Mouse (Mus musculus) left cerebral cortex, postnatal 36 days (tissue): ENCODE results near the gene Mcu. TPM values are rescaled to one million over a fixed set of nuclear protein-coding genes. Genes with fewer than 3 reads are reported as not detected.

ENCODE experiments used
- DNase-seq, 2 experiments: peaks; one replicate each; pipeline ENCODE4 v3.0.0; 2021 to 2022; ENCODE audit warnings: low spot score in 2 of 2, mixed read lengths in 1 of 2
- intact Hi-C: fragments of 180-260 bp; cut with DNase I; formaldehyde crosslinking; loops from one replicate; pipeline ENCODE4 v1.15.1; 2025
- total RNA-seq, 2 experiments: library from RNA; stranded (reverse); gene quantifications; 2 replicates each; pipeline ENCODE4 v1.2.3; 2021

Gene Mcu
- total RNA-seq, 2 experiments from 2014 or later: 34.5 to 36.5 TPM

DNA sequence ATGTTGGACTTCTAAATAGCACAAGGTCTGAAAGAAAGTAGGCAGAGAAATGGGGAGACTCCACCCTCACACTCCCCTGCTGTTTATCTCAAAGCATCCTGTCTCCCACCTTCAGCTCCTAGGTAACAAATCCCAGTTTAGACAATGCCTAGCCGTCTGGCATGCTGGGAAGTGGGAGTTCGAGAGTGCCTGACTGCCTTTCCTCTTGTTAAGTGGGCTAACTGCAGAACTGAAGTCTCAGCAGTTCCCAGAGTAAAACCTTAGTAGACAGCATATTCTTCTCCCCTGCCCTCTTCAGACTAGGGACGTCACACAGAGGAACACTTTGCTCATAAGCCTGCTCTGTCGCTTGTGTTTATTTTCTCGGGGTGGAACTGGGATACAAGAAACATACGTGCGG, 69.1 kb downstream of the Mcu start:
- DNase-seq: no peak
- intact Hi-C loops: no loop called here

DNA sequence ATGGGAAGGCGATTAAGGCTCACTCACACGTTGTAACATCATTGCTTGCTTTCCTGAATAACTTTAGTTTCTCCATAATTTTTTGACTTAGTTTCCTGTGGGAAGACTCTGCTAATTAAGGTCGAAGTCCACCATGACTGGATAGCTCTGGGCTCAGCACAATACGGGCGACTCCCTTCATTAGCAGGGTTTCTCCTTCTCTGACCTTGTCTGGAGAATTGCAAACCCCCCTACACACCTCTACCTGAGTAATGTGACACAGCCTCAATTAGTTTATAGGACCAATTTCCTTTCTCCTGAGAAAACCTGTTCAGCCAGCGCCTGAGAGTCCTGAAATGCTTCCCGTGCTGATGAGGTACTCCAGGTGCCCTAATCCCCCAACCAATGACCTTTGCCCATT, 71.3 kb downstream of the Mcu start:
- intact Hi-C loops: no loop called here
- no peak for DNase-seq

DNA sequence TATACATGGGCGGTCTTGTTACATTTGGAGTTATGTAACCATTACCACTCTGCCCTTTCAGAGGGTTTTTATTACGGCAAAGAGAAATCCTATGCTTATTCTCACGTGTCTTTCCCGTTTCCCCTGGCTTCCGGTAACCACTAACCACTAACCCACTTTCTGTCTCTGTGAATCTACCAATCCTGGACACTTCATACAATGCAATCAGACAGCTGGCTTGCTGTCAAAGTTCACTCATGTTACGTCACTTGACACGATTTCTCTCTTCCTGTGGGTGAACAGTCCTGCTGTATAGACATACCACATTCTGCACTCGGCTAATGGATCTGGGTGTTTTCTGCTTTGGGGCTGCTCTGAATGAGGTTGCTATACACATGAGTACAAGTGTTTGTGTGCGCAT, 73.1 kb downstream of the Mcu start:
- no peak for DNase-seq
- intact Hi-C loops: no loop called here

DNA sequence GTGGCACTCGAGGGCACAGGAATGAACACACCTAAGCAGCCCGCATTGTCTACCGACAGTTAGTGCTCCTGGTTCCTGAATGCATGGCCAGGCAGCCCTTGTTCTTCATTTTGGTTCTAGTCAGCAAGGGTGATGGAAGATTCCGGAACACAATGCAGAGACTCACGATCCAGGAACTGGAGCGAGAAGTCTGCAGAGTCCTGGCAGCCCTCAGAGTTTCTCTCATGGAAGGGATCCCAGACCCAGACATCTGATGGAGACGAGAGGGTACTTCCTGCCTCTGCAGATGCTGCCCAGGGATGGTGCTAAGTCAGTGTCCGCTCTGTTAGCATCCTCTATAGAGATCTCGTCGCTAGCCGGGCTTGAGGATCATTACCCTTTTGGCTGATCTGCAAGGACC, 75.0 kb downstream of the Mcu start:
- intact Hi-C loops: no loop called here
- DNase-seq: no peak

DNA sequence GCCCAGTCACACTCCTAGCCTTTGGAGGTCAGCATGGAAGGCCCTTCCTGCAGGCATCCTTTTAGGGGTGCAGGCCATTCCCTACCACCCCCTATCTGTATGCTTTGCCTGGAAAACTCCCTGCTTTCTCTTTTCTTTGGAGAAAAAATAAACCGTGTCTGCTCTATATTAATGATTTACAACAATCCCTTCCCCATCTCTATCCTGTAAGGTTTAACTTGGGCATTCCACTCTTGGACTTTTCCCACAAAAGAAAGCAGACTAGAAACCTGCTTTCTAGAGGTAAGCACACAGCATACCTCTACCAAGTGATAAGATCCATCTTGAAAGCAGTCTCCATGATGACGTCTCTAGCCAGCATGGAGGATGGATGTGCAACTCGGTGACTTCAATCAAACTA, 75.9 kb downstream of the Mcu start:
- intact Hi-C loops: no loop called here
- DNase-seq: no peak

DNA sequence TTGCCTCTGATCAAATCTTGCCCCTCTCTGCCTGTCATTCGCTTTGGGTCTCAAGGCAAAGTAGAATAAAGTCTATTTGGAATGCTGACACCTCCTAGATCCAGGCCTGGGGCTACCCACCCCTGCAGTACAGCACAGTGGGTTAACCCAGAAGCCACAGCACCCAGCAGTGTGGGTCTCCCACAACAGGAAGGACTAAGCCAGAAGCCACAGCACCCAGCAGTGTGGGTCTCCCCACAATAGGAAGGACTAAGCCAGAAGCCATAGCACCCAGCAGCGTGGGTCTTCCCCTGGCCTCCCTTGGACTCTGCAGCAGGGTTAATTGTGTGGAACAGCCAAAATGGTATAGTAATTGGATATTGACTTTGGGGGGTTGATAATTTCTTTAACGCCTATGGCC, 76.4 kb downstream of the Mcu start:
- intact Hi-C loops: no loop called here
- DNase-seq: no peak

DNA sequence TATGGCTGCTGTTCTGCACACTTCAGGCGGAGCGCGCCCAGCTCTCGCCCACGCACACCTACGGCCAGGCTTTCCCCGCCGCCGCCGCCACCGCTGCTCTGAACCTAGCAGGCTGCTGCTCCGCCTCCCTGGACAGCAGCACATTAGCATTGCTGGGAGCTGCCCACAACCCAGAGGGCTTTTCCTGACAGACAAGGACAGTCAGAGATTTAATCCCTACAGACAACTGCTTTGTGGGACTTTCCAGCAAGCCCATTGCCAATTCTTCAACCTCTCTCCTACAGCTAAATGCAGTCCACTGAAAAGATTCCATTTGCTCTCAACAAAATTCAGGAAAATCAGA, 77.0 kb downstream of the Mcu start:
- intact Hi-C loops: no loop called here
- DNase-seq: peak; percentile 63 to 68

DNA sequence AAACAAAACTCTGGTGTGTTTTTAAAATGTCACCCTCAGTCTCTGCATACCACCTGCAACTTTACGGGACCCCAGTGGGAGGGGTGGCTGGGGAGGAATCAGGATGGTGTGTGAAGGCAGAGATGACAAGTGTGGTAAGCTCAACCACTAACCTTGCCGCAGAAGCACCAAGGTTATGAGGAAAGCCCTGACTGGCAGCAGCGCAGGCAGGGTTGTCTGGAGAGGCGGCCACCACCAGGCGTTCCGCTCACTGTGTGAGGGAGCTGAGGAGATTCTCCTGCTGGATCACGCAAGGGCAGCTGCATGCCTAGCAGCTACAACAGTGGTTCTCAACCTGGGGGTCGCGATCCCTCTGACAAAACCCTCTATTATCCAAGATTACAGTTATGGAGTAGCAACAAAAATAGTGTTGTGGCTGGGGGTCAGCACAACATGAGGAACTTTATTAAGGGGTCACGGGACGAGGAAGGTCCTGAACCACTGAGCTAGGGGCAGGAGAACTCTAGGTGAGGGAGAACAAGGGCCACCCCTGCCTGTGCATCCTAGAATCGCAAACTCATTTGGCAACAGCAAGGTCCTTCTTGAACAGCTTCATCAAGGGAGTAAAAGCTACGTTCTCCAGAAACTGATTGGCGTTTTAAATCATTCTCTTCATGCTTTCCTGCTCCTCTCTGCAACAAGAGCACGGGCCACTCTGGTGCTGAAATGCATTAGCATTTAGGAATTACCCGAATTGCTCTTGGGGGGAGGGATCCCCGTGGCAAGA, 77.5 kb downstream of the Mcu start:
- no peak for DNase-seq
- intact Hi-C loops: no loop called here

DNA sequence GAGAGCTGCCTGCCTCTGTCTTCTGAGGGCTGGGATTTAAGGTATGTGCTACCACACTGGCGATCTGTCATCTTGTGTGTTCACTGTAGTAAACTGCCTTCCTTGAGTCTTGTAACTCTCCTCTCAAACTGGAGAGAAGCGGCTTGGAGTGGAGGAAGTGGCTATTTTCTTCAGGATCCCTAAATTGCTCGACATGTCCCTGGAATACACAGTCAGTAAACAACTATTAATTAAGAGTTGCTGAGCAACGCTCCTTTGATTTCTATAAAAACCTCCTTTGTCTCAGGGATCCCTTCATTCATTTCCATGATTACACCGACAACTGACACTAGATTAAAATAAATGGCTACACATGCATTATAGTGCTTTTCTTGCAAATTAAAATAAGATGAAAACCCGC, 78.4 kb downstream of the Mcu start:
- DNase-seq: no peak
- intact Hi-C loops: no loop called here

DNA sequence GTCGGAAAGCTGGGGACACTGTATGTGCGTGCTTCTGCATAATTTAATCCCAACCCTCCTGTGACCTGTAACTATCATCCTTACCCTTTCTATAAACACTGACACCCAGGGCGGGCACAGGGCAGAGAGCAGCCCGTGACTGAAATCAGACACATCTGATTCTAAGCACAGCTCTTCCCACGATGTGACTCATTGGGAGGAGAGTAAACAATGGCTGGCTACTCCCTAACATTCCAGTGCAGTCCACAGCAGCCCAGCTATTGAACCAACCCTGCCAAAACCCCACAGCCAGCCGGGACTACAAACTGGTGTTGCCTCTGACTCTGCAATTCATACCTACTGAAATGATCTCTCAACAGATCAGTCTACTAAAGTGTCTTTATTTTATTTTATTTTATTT, 78.9 kb downstream of the Mcu start:
- DNase-seq: no peak
- intact Hi-C loops: no loop called here

DNA sequence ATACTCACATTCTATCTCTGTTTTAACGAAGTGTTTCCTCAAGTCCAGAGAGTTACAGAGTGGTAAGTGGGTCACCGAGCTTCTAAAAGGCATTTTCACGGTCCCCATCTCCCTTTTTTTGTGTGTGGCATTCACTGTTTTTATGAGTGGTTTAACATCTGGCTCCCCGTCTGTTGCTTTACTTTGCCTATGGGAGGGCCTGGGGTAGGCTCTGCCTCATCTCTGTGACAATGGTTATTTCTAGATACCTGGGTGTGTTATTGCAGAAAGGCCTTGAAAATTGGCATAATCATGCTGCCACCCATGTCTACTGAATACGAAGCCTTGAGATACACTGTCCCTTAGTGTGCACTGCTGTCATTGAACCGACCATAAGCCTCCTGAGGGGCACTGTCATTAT, 84.2 kb downstream of the Mcu start:
- intact Hi-C loops: no loop called here
- no peak for DNase-seq

DNA sequence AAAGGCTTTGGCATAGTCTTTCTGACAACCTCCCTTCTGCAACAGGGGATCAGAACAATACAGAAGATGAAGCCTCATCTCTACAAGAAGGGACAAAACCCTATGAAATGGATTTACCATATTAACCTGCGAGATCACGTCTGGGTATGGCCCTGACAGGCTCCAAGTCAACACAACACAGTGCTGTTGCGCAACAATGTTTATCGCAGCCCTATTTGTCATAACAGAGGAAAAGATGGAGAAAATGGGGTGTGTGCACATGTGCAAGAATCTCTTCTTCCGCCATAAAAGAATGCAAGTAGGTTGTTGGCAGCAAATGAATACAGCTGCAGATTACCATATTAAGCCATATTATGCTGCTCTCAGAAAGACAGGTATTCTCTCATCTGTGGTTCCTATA, 88.7 kb downstream of the Mcu start:
- DNase-seq: no peak
- intact Hi-C loops: no loop called here

DNA sequence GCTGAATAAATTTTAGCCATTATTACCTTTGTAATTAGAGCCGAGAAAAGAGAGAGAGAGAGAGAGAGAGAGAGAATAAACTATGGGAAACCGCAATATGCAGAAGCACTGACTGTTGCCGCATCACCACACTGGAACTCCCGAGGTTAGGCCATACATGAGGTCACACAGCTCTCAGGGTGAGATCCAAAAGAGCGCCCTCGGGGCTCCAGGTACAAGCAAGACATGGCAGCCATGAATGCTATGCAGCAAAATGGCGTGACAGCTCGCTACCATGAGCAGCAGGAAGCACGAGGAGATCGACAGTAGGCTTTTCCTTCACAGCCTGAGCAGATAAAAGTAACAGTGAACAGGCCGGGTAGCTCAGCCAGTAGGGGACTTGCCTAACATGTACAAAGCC, 89.2 kb downstream of the Mcu start:
- no peak for DNase-seq
- intact Hi-C loops: no loop called here

DNA sequence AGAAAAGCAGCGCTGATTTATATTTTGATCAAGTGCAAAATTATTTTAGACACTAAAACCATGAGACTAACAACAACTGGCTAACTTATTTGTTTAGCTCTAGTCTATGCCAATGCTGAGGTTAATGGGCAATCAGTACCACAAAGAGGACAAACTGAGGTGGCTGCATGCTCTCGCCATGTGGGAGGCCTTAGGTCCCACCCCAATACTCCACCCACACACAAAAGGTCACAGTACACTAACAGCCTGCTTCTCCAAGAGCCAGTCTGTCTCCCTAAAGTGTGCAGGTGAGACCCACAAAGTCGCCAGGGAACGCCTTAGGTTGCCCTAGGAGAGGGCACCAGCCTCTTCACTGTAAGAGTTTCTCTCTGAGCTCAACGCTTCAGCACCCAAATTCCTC, 91.8 kb downstream of the Mcu start:
- DNase-seq: no peak
- intact Hi-C loops: no loop called here

DNA sequence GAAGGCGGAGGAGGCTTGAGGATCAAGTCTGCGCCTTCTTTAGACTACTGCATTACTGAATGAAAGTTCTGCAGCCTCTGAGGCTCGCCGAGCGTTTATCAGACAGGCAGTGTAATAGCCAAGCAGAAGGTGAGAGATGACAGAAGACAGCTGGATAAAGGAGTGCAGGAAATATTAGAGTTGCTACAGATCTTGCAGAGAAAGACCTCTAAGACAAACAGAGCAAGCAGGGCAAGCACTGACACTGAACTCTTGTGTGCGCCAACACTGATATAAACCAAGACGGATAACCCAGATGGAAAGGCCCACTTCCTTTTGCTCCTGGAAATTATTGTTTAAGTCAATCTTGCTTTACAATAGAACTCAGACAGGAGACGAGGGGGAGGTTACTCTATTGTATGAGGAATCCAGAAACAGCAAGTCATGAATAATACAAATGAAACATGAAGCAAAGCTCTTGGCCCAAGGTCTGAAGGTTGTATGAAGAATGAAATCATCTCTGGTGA, 92.6 kb downstream of the Mcu start:
- no peak for DNase-seq
- intact Hi-C loops: no loop called here

DNA sequence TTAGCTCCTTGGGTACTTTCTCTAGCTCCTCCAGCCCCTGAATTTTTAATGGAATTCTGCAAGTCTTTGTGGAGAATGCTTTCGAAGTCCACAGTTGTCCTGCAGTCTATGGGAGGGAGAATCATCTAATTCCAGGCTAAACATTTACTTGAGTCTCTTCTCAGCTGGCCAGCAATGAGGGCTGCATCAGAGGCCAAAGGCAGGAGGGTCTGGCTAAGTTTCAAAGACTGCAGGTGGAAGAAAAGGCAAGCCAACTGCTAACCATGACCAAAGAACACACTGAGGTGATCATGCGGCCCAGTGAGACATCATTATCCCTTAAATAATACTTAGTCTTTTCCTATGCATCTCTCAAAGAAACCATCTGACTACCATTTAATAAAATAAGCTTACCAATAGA, 95.8 kb downstream of the Mcu start:
- no peak for DNase-seq
- intact Hi-C loops: no loop called here

DNA sequence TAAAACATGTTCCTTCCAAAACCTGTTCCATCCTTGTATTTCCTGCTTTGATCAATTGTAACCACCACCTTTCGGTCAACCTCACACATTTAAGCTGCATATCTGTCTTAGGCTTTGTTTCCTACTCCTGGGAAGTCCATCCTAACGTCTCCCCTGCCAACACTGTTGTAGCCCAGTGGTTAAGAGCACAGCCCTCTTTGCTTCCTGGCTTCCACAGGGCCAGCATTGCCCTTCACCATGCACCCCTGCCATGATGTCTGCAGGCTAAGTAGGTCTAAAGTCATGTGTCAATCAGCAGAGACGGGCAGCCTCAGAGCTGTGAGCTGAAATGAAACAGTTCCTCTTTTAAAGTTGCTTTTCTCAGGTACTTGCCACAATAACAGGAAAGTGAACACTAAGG, 97.1 kb downstream of the Mcu start:
- intact Hi-C loops: no loop called here
- DNase-seq: no peak

DNA sequence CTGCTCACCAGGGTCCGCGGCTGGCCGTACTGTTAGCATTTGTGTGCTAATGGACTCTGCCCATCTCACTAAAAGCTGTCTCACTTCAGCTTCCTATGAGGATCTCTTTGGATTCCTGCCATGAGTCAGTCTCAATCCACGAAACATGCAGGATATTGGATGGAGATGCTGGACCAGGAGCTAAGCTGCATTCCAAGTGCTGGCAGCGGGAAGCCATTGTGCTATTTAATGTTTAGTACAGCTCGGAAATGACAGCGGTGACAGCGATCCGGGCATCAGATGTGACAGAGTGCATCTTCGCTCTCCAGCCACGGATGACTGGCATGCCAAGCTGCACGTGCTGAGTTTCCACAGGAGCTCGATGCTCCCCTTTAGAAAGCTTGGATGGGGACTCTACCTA, 99.3 kb downstream of the Mcu start:
- intact Hi-C loops: no loop called here
- DNase-seq: no peak

DNA sequence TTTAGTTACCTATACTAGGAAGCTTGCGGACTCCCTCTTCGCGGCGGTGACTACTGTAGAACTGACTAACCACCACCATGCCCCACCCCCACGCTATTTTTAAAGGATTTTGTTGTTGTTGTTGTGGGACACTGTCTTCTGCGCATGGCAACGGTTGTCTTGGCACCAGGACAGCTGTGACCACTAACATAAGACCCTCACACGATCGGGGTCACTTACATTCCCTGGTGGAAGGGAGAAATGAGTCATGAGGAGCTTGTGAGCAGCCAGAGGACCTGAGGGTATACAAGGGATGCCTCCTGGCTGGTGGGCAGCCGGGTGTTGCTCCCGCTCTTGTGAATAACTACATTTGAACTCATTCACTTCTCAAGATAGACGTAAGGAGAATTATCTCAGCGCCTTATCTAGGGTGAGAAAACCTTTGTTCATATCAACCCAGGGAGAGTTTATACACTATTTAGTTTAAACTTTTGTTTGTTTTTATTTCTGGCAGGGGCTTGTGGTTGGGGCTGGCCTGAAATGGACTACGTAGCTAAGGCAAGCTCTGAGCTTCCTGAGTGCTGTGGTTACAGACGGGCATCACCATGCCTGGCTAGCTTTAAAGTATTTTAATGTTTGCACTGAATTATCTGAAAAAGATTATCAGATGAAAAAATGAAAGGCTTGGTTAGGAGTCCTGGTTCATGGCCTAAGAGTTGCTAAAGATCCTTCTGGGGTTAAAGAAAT, 101.6 kb downstream of the Mcu start:
- no peak for DNase-seq
- intact Hi-C loops: no loop called here

DNA sequence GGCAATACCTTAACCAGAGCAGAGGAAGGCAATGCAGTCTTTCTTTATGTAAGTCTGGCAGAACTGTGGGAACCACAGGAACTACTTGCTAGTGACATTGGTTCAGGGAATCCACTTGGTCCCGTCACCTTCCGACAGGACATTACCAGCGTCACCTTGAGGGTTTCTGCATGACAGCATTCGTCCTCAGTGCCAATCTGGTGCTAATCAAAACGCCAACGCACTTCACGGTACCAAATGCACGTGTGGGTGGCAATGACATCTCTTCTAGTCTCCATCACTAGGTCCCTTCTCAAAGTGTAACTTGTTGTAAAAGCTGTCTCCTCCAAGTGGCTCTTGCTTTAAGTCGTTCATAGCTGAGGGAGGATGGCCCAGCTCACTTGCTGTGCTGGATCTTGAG, 104.3 kb downstream of the Mcu start:
- no peak for DNase-seq
- intact Hi-C loops: no loop called here

DNA sequence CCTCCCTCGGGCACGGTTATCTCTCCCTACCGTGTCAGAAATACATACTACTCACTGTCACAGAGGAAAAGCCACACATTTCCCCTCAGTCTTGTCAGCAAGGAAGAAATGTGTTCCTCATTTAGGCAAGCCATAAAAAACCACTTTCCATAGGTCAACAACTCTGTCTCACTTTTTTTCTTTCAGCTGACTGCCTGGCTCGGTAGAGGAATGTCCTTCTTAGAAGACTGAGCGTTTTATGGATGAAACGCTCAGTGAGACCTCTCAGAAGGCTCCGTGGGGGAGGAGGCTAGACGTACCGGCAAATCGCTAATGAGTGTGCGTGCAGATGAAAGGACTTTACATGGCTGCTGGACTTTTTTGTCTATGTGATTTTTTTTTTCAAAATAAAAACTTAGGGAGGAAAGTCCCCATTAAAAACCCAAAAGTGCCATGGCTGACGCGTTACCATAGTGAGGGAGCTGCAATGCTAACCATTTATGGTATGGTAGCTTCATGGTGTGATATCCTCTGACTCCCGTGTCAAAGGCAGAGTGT, 105.0 kb downstream of the Mcu start:
- intact Hi-C loops: no loop called here
- no peak for DNase-seq
